Mouse (Mus musculus): Measurements from ENCODE around the gene Hes6. TPM values are rescaled to one million over a fixed set of nuclear protein-coding genes. Genes with fewer than 3 reads are reported as not detected.

Hes6 gene
- polyA plus RNA-seq, 1 experiment from 2014 or later: 75.1 TPM

DNA sequence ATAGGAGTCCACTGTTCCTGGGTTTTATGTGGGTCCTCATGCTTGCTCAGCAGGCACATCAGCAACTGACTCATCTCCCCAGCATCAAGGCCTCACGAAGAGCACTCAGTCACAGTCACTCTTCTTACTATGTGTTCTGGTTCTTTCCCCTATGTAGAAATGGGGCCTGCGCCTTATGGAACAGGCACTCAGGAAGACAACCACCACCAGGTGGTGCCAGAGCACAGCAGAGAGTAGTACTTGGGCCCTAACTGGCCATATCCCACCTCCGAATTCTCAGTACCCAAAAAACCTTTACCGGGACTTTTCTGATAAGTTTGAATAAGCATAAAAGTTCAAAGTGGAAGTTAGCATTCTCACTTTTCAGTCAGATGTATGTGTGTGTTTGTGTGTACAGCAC, 14.8 kb upstream of the Hes6 start:
- peak; percentile 84 for ATAC-seq
- Histone ChIP-seq H3K9ac (replicated peaks; ENCODE audit: low read depth) (no peak overlapping the region), H3K27me3 (replicated peaks; ENCODE audit: insufficient read depth, low read length) (no peaks in the 10 kb centered on the region), H3K36me3 (ENCODE audit: insufficient read depth, low read length) (peaks cover 62% of the 10 kb centered on the region), H3K9me3 (ENCODE audit: low read length) (no peaks in the 10 kb centered on the region), H3K4me3 (ENCODE audit: low read depth, low read length) (no peak overlapping the region), H3K27ac (ENCODE audit: low read length) (no peak overlapping the region), H3K4me2 (replicated peaks; ENCODE audit: low read depth, low read length) (no peak overlapping the region), H3K4me1 (ENCODE audit: insufficient read depth, low read depth, low read length) (no peaks in the 10 kb centered on the region)
- peak; percentile 94 for TF ChIP-seq CTCF (IDR thresholded peaks at IDR 0.05)
- no peak for TF ChIP-seq EP300 (IDR thresholded peaks at IDR 0.05)
- peak; percentile 90 for DNase-seq (ENCODE audit: low spot score)
- WGBS: 23% methylated on average over 4 of the region's 4 CpGs

DNA sequence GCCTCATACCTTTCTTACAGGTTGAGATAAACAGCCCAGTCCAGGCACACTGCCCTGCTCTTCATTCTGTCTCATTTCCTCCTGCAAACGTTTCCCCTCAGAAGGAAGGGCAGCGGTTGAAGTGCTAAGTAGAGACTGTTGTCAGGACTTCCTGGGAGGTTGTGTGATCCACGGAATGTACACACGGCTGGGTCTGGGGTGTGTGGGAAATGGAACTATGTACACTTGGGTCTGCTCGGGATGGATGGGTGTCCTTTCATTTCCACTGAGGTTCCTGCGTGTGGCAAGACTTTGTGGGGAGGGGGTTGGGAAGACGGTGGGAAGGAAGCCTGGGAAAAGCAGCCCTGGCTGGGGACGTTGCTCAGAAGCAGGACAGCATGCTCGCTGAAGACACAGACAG, 12.6 kb upstream of the Hes6 start:
- Histone ChIP-seq H3K9ac (replicated peaks; ENCODE audit: low read depth) (no peak overlapping the region), H3K36me3 (ENCODE audit: insufficient read depth, low read length) (peaks cover 50% of the 10 kb centered on the region), H3K9me3 (ENCODE audit: low read length) (no peaks in the 10 kb centered on the region), H3K27ac (ENCODE audit: low read length) (no peak overlapping the region), H3K27me3 (replicated peaks; ENCODE audit: insufficient read depth, low read length) (no peaks in the 10 kb centered on the region), H3K4me1 (ENCODE audit: insufficient read depth, low read depth, low read length) (no peaks in the 10 kb centered on the region), H3K4me2 (replicated peaks; ENCODE audit: low read depth, low read length) (no peak overlapping the region), H3K4me3 (ENCODE audit: low read depth, low read length) (no peak overlapping the region)
- no peak for DNase-seq (ENCODE audit: low spot score)
- ATAC-seq: no peak
- WGBS: 65% methylated on average over 9 of the region's 9 CpGs
- TF ChIP-seq EP300 (IDR thresholded peaks at IDR 0.05) (no peak), CTCF (IDR thresholded peaks at IDR 0.05) (no peak)

DNA sequence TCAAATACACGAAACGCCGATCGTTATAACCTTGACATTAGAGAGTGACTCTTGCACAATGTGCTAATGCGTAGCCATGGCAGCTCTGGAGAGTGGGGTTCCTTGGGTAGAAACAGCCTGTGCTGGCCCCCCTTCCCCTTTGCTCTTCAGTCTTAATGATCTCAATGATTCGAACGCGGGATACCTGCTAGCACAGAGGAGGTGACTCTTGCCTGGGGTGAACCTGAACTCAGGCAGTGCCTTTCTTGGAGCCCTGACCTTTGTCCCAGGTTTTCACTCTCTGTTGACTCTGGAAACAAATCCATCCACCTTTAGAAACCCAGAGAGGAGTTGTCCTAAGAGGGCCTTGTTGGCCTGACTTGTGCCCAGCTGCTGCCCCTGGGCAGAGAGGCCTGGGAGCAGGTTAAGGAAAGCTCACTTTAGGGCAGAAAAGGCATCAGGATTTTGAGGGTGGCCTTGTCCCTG, 6.8 kb upstream of the Hes6 start:
- Histone ChIP-seq H3K4me2 (replicated peaks; ENCODE audit: low read depth, low read length) (no peak overlapping the region), H3K9me3 (ENCODE audit: low read length) (no peaks in the 10 kb centered on the region)
- no peak for ATAC-seq

DNA sequence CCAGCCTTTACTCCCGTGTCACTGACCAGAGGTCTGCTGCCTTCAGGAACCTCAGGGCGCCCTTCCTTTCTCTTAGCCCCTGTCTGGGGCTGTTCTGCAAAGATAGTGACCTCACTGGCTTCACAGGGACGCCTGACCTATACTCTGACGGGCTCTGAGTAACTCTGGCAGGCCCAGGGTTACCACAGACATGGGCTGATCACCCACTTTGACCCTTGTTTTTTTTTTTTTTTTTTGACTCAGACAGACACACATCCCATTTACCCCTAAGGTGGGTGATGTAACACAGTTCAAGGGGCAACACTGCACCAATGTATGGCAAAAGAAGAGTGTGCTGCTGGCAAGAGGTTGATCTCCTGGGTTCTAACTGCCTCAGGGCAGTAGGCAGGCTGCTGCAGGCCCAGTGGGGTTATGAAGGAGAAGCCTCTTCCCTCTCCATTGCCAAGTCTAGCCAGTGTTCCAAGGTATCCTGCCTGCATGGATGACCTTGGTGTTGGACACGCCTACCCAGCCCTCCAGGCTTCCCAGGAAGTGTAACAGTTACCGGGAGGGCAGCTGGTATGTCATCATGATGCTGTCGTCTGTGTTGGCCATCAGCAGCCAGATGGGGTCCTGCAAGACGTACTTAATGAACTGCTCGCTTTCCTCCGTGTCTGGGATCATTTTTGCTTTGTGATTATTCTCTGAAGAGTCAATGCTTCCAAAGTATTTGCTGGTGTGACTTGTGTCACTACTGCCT, 6.2 kb upstream of the Hes6 start:
- Histone ChIP-seq H3K4me2 (replicated peaks; ENCODE audit: low read depth, low read length) (no peak overlapping the region), H3K9me3 (ENCODE audit: low read length) (no peaks in the 10 kb centered on the region), H3K27me3 (replicated peaks; ENCODE audit: insufficient read depth, low read length) (no peaks in the 10 kb centered on the region), H3K36me3 (ENCODE audit: insufficient read depth, low read length) (peaks cover 42% of the 10 kb centered on the region), H3K4me3 (ENCODE audit: low read depth, low read length) (no peak overlapping the region), H3K27ac (ENCODE audit: low read length) (no peak overlapping the region), H3K4me1 (ENCODE audit: insufficient read depth, low read depth, low read length) (no peaks in the 10 kb centered on the region; the same call in 1 of the 2 replicates), H3K9ac (replicated peaks; ENCODE audit: low read depth) (no peak overlapping the region)
- WGBS: 73% methylated on average over 10 of the region's 10 CpGs
- DNase-seq (ENCODE audit: low spot score) (no peak), ATAC-seq (no peak)
- TF ChIP-seq CTCF (IDR thresholded peaks at IDR 0.05) (no peak), EP300 (IDR thresholded peaks at IDR 0.05) (no peak)

More for the DNA sequence above, 6.8 kb upstream of the Hes6 start:
- H3K27me3 ChIP-seq (replicated peaks; ENCODE audit: insufficient read depth, low read length): no peaks in the 10 kb centered on the region
- H3K4me1 ChIP-seq (ENCODE audit: insufficient read depth, low read depth, low read length): no peaks in the 10 kb centered on the region
- no peak for TF ChIP-seq CTCF (IDR thresholded peaks at IDR 0.05)
- H3K4me3 ChIP-seq (ENCODE audit: low read depth, low read length): no peak overlapping the region
- no peak overlapping the region for H3K9ac ChIP-seq (replicated peaks; ENCODE audit: low read depth)
- peaks cover 42% of the 10 kb centered on the region for H3K36me3 ChIP-seq (ENCODE audit: insufficient read depth, low read length)
- WGBS: 93% methylated on average over 8 of the region's 8 CpGs
- no peak for DNase-seq (ENCODE audit: low spot score)
- H3K27ac ChIP-seq (ENCODE audit: low read length): no peak overlapping the region

DNA sequence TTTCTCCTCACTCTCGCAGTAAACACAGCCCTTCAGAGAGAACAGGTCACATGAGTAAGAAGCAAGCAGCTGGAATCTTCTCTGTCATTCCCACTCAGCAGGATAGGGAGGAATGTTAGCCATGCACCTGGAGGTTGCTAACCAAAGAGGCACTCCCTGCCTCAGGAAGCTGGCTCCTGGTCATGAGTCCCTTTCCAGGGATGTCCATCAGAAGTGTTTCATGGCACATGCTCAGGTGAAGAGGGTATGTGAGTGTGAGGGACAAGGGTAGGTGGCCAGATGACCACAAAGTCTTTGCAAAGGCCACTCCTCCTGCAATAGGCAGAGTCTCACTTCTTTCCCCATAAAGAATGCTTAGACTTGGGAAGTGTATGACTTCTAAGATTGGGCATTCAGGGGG, 4.2 kb upstream of the Hes6 start:
- Histone ChIP-seq H3K36me3 (ENCODE audit: insufficient read depth, low read length) (peaks cover 32% of the 10 kb centered on the region), H3K27ac (ENCODE audit: low read length) (no peak overlapping the region), H3K4me1 (ENCODE audit: insufficient read depth, low read depth, low read length) (peaks cover 12% of the 10 kb centered on the region; the same call in 1 of the 2 replicates), H3K9me3 (ENCODE audit: low read length) (no peaks in the 10 kb centered on the region), H3K27me3 (replicated peaks; ENCODE audit: insufficient read depth, low read length) (no peaks in the 10 kb centered on the region), H3K9ac (replicated peaks; ENCODE audit: low read depth) (no peak overlapping the region), H3K4me2 (replicated peaks; ENCODE audit: low read depth, low read length) (no peak overlapping the region), H3K4me3 (ENCODE audit: low read depth, low read length) (no peak overlapping the region)
- DNase-seq (ENCODE audit: low spot score): no peak
- TF ChIP-seq CTCF (IDR thresholded peaks at IDR 0.05) (no peak), EP300 (IDR thresholded peaks at IDR 0.05) (no peak)
- WGBS: 68% methylated on average over 1 of the region's 1 CpGs
- ATAC-seq: no peak

DNA sequence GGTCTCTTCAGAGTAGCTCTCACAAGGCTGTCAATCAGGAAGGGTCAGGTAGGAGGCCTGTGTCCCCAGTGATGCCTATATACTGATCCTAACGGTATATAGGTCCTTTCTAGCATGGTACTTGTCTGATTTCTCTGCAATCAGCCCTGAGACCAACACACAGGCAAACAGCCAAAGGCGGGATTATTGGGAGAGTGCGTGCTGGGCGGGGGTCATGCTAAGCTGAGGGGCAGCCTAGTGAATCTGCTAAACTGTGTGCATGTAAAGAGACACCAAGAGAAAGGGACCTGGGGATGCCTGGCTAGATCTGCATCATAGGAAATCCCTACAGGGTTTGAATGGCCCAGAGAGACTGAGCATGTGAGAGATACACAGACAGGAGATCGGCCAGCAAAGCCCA, 1.5 kb upstream of the Hes6 start:
- H3K36me3 ChIP-seq (ENCODE audit: insufficient read depth, low read length): peaks cover 27% of the 10 kb centered on the region
- H3K9ac ChIP-seq (replicated peaks; ENCODE audit: low read depth): no peak overlapping the region
- H3K4me1 ChIP-seq (ENCODE audit: insufficient read depth, low read depth, low read length): peaks cover 20% of the 10 kb centered on the region; the same call in 1 of the 2 replicates
- H3K4me2 ChIP-seq (replicated peaks; ENCODE audit: low read depth, low read length): no peak overlapping the region
- no peak overlapping the region for H3K27ac ChIP-seq (ENCODE audit: low read length)
- no peaks in the 10 kb centered on the region for H3K27me3 ChIP-seq (replicated peaks; ENCODE audit: insufficient read depth, low read length)
- 80% methylated on average over 5 of the region's 5 CpGs for WGBS
- no peak overlapping the region for H3K4me3 ChIP-seq (ENCODE audit: low read depth, low read length)
- no peak for DNase-seq (ENCODE audit: low spot score)
- ATAC-seq: no peak
- TF ChIP-seq CTCF (IDR thresholded peaks at IDR 0.05) (no peak), EP300 (IDR thresholded peaks at IDR 0.05) (no peak)
- H3K9me3 ChIP-seq (ENCODE audit: low read length): no peaks in the 10 kb centered on the region

Measured in lung, postnatal 0 days (tissue).